Mouse (Mus musculus) erythroblast, embryonic 14.5 days (primary cell): Measurements from ENCODE around the gene Psmb5.

Experiments used
- GATA1 ChIP-seq: IDR thresholded peaks from 2 replicates; pipeline ENCODE4 v1.6.1; 2012; ENCODE audit warnings: low read length, inconsistent platforms, mixed read lengths
- TAL1 ChIP-seq: IDR thresholded peaks from 3 replicates; pipeline ENCODE4 v1.6.1; 2012; ENCODE audit warnings: low read length, inconsistent platforms, mixed read lengths

DNA sequence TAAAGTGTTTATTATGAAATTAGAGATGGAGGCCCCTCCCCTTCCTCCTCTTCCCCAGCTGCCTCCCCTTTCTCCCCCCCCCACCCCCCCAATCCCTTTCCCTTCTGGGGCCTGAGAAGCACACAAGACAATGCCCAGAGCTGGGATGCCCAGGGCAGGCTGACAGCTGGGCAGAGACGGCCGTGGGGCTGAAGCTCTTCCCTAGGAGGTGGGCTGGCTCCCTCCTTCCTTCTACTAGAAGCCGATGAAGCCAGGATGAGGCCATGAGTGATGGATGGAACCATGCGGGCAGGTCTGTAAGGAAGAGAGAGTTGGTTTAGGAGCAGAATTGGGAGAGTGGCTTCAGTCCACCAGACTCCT, 13.4 kb upstream of the Psmb5 start:
- no peak for TF ChIP-seq TAL1
- no peak for TF ChIP-seq GATA1
